Mouse (Mus musculus) intestine, embryonic 15.5 days (tissue): Measurements from ENCODE around the gene Olfr1412. TPM values are rescaled to one million over a fixed set of nuclear protein-coding genes. Genes with fewer than 3 reads are reported as not detected.
A peak's percentile ranks its signal among the peaks of the same experiment; 100 is the strongest.

Experiments
- ATAC-seq: fragments of 200-750 bp; cut with Nextera tagmentation; 2 replicates; pipeline ENCODE4 v1.8.0; 2017; ENCODE audit warnings: moderate TSS enrichment, moderate library complexity
- H3K27ac ChIP-seq: fragments of 300-500 bp; sonication (generic); 2 replicates; pipeline ENCODE4 v1.5.1; 2015; ENCODE audit warnings: mild to moderate bottlenecking, inconsistent platforms
- H3K27me3 ChIP-seq: fragments of 300-500 bp; sonication (generic); replicated peaks from 2 replicates; pipeline ENCODE4 v1.6.1; 2015; ENCODE audit warnings: inconsistent platforms
- H3K36me3 ChIP-seq: fragments of 300-500 bp; sonication (generic); 2 replicates; pipeline ENCODE4 v1.6.1; 2015; ENCODE audit warnings: inconsistent platforms
- H3K4me1 ChIP-seq: fragments of 300-500 bp; sonication (generic); replicated peaks from 2 replicates; pipeline ENCODE4 v1.6.1; 2015; ENCODE audit warnings: inconsistent platforms
- H3K4me2 ChIP-seq: fragments of 300-500 bp; sonication (generic); replicated peaks from 2 replicates; pipeline ENCODE4 v1.6.1; 2015; ENCODE audit warnings: mild to moderate bottlenecking, inconsistent platforms
- H3K4me3 ChIP-seq: fragments of 300-500 bp; sonication (generic); replicated peaks from 2 replicates; pipeline ENCODE4 v1.5.1; 2015; ENCODE audit warnings: inconsistent platforms
- H3K9ac ChIP-seq: fragments of 300-500 bp; sonication (generic); 2 replicates; pipeline ENCODE4 v1.6.1; 2015; ENCODE audit warnings: inconsistent platforms
- H3K9me3 ChIP-seq: fragments of 300-500 bp; sonication (generic); 2 replicates; pipeline ENCODE4 v1.6.1; 2016; ENCODE audit warnings: inconsistent platforms
- WGBS: fragments of 180-500 bp; shearing (Covaris S2); methylation state at CpG from one replicate; pipeline ENCODE4 v1.1.7; 2015; 5-methylcytosine and 5-hydroxymethylcytosine counted together
- polyA plus RNA-seq: library from polyadenylated mRNA; unstranded; fragments of >200 nt; fragmentation: Nextera tagmentation; extraction: Ambion mirVana; gene quantifications from 2 replicates; pipeline ENCODE4 v1.2.1, GENCODE M21; 2015

Olfr1412 gene
- polyA plus RNA-seq, 1 experiment from 2014 or later = not detected

- no peaks in the 10 kb centered on the region for H3K4me1 ChIP-seq
- H3K9me3 ChIP-seq = no peaks in the 10 kb centered on the region
- no peak within 1 kb of the TSS for H3K4me2 ChIP-seq
- H3K36me3 ChIP-seq = no peaks in the 10 kb centered on the region
- ATAC-seq = no peak
- 0 out of 2 replicates have a peak, but pooled peaks cover 4% of the 10 kb centered on the region for H3K27me3 ChIP-seq
- WGBS = 73% methylated on average over 2 of the region's 2 CpGs
- no peak within 1 kb of the TSS for H3K9ac ChIP-seq
- no peak within 1 kb of the TSS for H3K4me3 ChIP-seq
- no peak within 1 kb of the TSS for H3K27ac ChIP-seq
Observed at GRCm38 (mm10) chr1:92617488-92617887, 31.9 kb downstream of the Olfr1412 start, which contains the start of gene Olfr12. Olfr12 (plus strand) TSS chr1:92617788.

- ATAC-seq = no peak
- Histone ChIP-seq H3K9ac (no peak overlapping the region), H3K4me2 (no peak overlapping the region), H3K36me3 (no peaks in the 10 kb centered on the region), H3K27ac (no peak overlapping the region), H3K9me3 (no peaks in the 10 kb centered on the region), H3K4me1 (no peaks in the 10 kb centered on the region), H3K27me3 (0 out of 2 replicates have a peak, but pooled peaks cover 4% of the 10 kb centered on the region), H3K4me3 (no peak overlapping the region)
- WGBS = 57% methylated on average over 4 of the region's 4 CpGs
Observed at GRCm38 (mm10) chr1:92618360-92618759, 32.8 kb downstream of the Olfr1412 start.

GRCm38 (mm10) chr1:92628227-92628626, 42.6 kb downstream of the Olfr1412 start:
- H3K27ac ChIP-seq = no peak overlapping the region
- H3K36me3 ChIP-seq = no peaks in the 10 kb centered on the region
- no peaks in the 10 kb centered on the region for H3K9me3 ChIP-seq
- no peak overlapping the region for H3K4me3 ChIP-seq
- H3K27me3 ChIP-seq = no peaks in the 10 kb centered on the region
- ATAC-seq = no peak
- no peak overlapping the region for H3K9ac ChIP-seq
- H3K4me2 ChIP-seq = no peak overlapping the region
- no peaks in the 10 kb centered on the region for H3K4me1 ChIP-seq
- WGBS = 75% methylated on average over 4 of the region's 4 CpGs

GRCm38 (mm10) chr1:92632196-92632595, 46.6 kb downstream of the Olfr1412 start:
- Histone ChIP-seq H3K36me3 (peaks cover 10% of the 10 kb centered on the region), H3K27me3 (no peaks in the 10 kb centered on the region), H3K4me3 (no peak overlapping the region), H3K9ac (no peak overlapping the region), H3K27ac (no peak overlapping the region), H3K4me1 (no peaks in the 10 kb centered on the region), H3K9me3 (no peaks in the 10 kb centered on the region), H3K4me2 (no peak overlapping the region)
- WGBS = 80% methylated on average over 5 of the region's 5 CpGs
- no peak for ATAC-seq

GRCm38 (mm10) chr1:92632948-92633347, 47.4 kb downstream of the Olfr1412 start:
- H3K9me3 ChIP-seq = no peaks in the 10 kb centered on the region
- no peaks in the 10 kb centered on the region for H3K27me3 ChIP-seq
- no peaks in the 10 kb centered on the region for H3K4me1 ChIP-seq
- no peak overlapping the region for H3K4me2 ChIP-seq
- H3K36me3 ChIP-seq = peaks cover 14% of the 10 kb centered on the region
- no peak for ATAC-seq
- no peak overlapping the region for H3K4me3 ChIP-seq
- no peak overlapping the region for H3K9ac ChIP-seq
- no peak overlapping the region for H3K27ac ChIP-seq
- WGBS = 63% methylated on average over 6 of the region's 6 CpGs

GRCm38 (mm10) chr1:92633726-92634125, 48.1 kb downstream of the Olfr1412 start:
- H3K4me3 ChIP-seq = no peak overlapping the region
- no peaks in the 10 kb centered on the region for H3K4me1 ChIP-seq
- ATAC-seq = no peak
- H3K27me3 ChIP-seq = no peaks in the 10 kb centered on the region
- H3K36me3 ChIP-seq = peaks cover 16% of the 10 kb centered on the region
- H3K4me2 ChIP-seq = no peak overlapping the region
- H3K9me3 ChIP-seq = no peaks in the 10 kb centered on the region
- 79% methylated on average over 8 of the region's 8 CpGs for WGBS
- no peak overlapping the region for H3K27ac ChIP-seq
- H3K9ac ChIP-seq = no peak overlapping the region

- no peak overlapping the region for H3K27ac ChIP-seq
- no peak overlapping the region for H3K4me3 ChIP-seq
- H3K9ac ChIP-seq = no peak overlapping the region
- H3K9me3 ChIP-seq = no peaks in the 10 kb centered on the region
- ATAC-seq = no peak
- peaks cover 19% of the 10 kb centered on the region for H3K36me3 ChIP-seq
- 64% methylated on average over 1 of the region's 1 CpGs for WGBS
- H3K27me3 ChIP-seq = no peaks in the 10 kb centered on the region
- no peak overlapping the region for H3K4me2 ChIP-seq
- no peaks in the 10 kb centered on the region for H3K4me1 ChIP-seq
Observed at GRCm38 (mm10) chr1:92634569-92634968, 49.0 kb downstream of the Olfr1412 start.

- Histone ChIP-seq H3K27ac (no peak overlapping the region), H3K9me3 (no peaks in the 10 kb centered on the region), H3K36me3 (peaks cover 19% of the 10 kb centered on the region), H3K4me1 (peaks cover 1% of the 10 kb centered on the region), H3K4me3 (no peak overlapping the region), H3K9ac (no peak overlapping the region), H3K4me2 (no peak overlapping the region), H3K27me3 (no peaks in the 10 kb centered on the region)
- peak; percentile 34; the same call in 1 of the 2 replicates for ATAC-seq
- WGBS = 73% methylated on average over 4 of the region's 4 CpGs
Observed at GRCm38 (mm10) chr1:92634976-92635599, 49.5 kb downstream of the Olfr1412 start.

GRCm38 (mm10) chr1:92636015-92636414, 50.4 kb downstream of the Olfr1412 start:
- WGBS = 88% methylated on average over 8 of the region's 8 CpGs

GRCm38 (mm10) chr1:92636676-92637075, 51.1 kb downstream of the Olfr1412 start:
- ATAC-seq = no peak
- WGBS = 93% methylated on average over 11 of the region's 11 CpGs
- H3K27me3 ChIP-seq = no peaks in the 10 kb centered on the region
- H3K4me2 ChIP-seq = no peak overlapping the region
- H3K27ac ChIP-seq = no peak overlapping the region
- no peaks in the 10 kb centered on the region for H3K9me3 ChIP-seq
- H3K9ac ChIP-seq = no peak overlapping the region
- H3K36me3 ChIP-seq = peaks cover 19% of the 10 kb centered on the region
- no peak overlapping the region for H3K4me3 ChIP-seq
- peaks cover 12% of the 10 kb centered on the region for H3K4me1 ChIP-seq

More at GRCm38 (mm10) chr1:92636015-92636414, 50.4 kb downstream of the Olfr1412 start:
- peaks cover 19% of the 10 kb centered on the region for H3K36me3 ChIP-seq
- no peak for ATAC-seq
- no peak overlapping the region for H3K4me3 ChIP-seq
- H3K9me3 ChIP-seq = no peaks in the 10 kb centered on the region
- no peak overlapping the region for H3K9ac ChIP-seq
- H3K4me1 ChIP-seq = peaks cover 10% of the 10 kb centered on the region
- no peak overlapping the region for H3K27ac ChIP-seq
- H3K4me2 ChIP-seq = no peak overlapping the region
- H3K27me3 ChIP-seq = no peaks in the 10 kb centered on the region

GRCm38 (mm10) chr1:92637501-92638172, 52.1 kb downstream of the Olfr1412 start:
- H3K27ac ChIP-seq = no peak overlapping the region
- peaks cover 17% of the 10 kb centered on the region for H3K4me1 ChIP-seq
- H3K9ac ChIP-seq = no peak overlapping the region
- no peak overlapping the region for H3K4me2 ChIP-seq
- no peak for ATAC-seq
- peaks cover 19% of the 10 kb centered on the region for H3K36me3 ChIP-seq
- no peak overlapping the region for H3K4me3 ChIP-seq
- no peaks in the 10 kb centered on the region for H3K9me3 ChIP-seq
- no peaks in the 10 kb centered on the region for H3K27me3 ChIP-seq
- WGBS = 88% methylated on average over 15 of the region's 15 CpGs

- no peak overlapping the region for H3K27ac ChIP-seq
- no peaks in the 10 kb centered on the region for H3K27me3 ChIP-seq
- H3K4me3 ChIP-seq = no peak overlapping the region
- peaks cover 17% of the 10 kb centered on the region for H3K4me1 ChIP-seq
- H3K9me3 ChIP-seq = no peaks in the 10 kb centered on the region
- H3K36me3 ChIP-seq = peaks cover 19% of the 10 kb centered on the region
- no peak overlapping the region for H3K4me2 ChIP-seq
- WGBS = 79% methylated on average over 3 of the region's 3 CpGs
- H3K9ac ChIP-seq = no peak overlapping the region
- no peak for ATAC-seq
Observed at GRCm38 (mm10) chr1:92638181-92638580, 52.6 kb downstream of the Olfr1412 start.

- no peak for ATAC-seq
- peaks cover 19% of the 10 kb centered on the region for H3K36me3 ChIP-seq
- 93% methylated on average over 4 of the region's 4 CpGs for WGBS
- H3K9me3 ChIP-seq = no peaks in the 10 kb centered on the region
- peaks cover 17% of the 10 kb centered on the region for H3K4me1 ChIP-seq
- H3K4me2 ChIP-seq = no peak overlapping the region
- no peak overlapping the region for H3K27ac ChIP-seq
- no peak overlapping the region for H3K4me3 ChIP-seq
- H3K27me3 ChIP-seq = no peaks in the 10 kb centered on the region
- H3K9ac ChIP-seq = no peak overlapping the region
Observed at GRCm38 (mm10) chr1:92638736-92639135, 53.2 kb downstream of the Olfr1412 start.
